Mouse (Mus musculus) myocyte (in vitro differentiated cells): ENCODE measurements around the gene Cry2. TPM values are rescaled to one million over a fixed set of nuclear protein-coding genes. Genes with fewer than 3 reads are reported as not detected.

Experiments
- H3K27me3 ChIP-seq: one replicate; pipeline ENCODE4 v1.6.1; 2011; ENCODE audit not compliant: control insufficient read depth, insufficient read depth, insufficient read length
- H3K36me3 ChIP-seq: one replicate; pipeline ENCODE4 v1.6.1; 2011; ENCODE audit not compliant: control insufficient read depth, insufficient read depth
- H3K4me2 ChIP-seq: one replicate; pipeline ENCODE4 v1.6.1; 2011; ENCODE audit warnings: low read depth, control low read depth
- H3K4me3 ChIP-seq: one replicate; pipeline ENCODE4 v1.5.1; 2011; ENCODE audit warnings: mild to moderate bottlenecking, control low read depth, moderate library complexity
- H3K79me2 ChIP-seq: one replicate; pipeline ENCODE4 v1.6.1; 2011; ENCODE audit not compliant: control insufficient read depth, insufficient read depth
- H3ac ChIP-seq: one replicate; pipeline ENCODE4 v1.6.1; 2011; ENCODE audit not compliant: control insufficient read depth, insufficient read length
- CEBPB ChIP-seq: IDR thresholded peaks from 2 replicates; pipeline ENCODE4 v1.6.1; 2011; ENCODE audit warnings: mild to moderate bottlenecking, moderate library complexity; ENCODE audit not compliant: poor library complexity, insufficient read depth, severe bottlenecking
- E2F4 ChIP-seq: IDR thresholded peaks from one replicate; pipeline ENCODE4 v1.6.1; 2011; ENCODE audit warnings: mild to moderate bottlenecking, control low read depth, moderate library complexity; ENCODE audit not compliant: insufficient read depth
- MAX ChIP-seq: IDR thresholded peaks from one replicate; pipeline ENCODE4 v1.6.1; 2011; ENCODE audit warnings: low read depth, mild to moderate bottlenecking, control low read depth
- MYOD1 ChIP-seq, 3 experiments: IDR thresholded peaks; one replicate each; pipeline ENCODE4 v1.6.1; 2011; ENCODE audit warnings: control low read depth in 2 of 3, low read depth in 2 of 3, mild to moderate bottlenecking in 2 of 3, moderate library complexity in 1 of 3; ENCODE audit not compliant: insufficient read length in 2 of 3, control insufficient read depth in 1 of 3
- MYOG ChIP-seq, 3 experiments: IDR thresholded peaks; one replicate each; pipeline ENCODE4 v1.6.1; 2011; ENCODE audit warnings: control low read depth in 2 of 3, low read depth in 2 of 3, mild to moderate bottlenecking in 2 of 3; ENCODE audit not compliant: insufficient read length in 2 of 3, control insufficient read depth in 1 of 3, insufficient read depth in 1 of 3
- POLR2A ChIP-seq: IDR thresholded peaks from one replicate; pipeline ENCODE4 v1.6.1; 2011; ENCODE audit warnings: low read depth, mild to moderate bottlenecking, control low read depth, moderate library complexity; ENCODE audit not compliant: insufficient read length
- POLR2AphosphoS2 ChIP-seq: IDR thresholded peaks from one replicate; pipeline ENCODE4 v1.6.1; 2011; ENCODE audit warnings: low read depth, control low read depth; ENCODE audit not compliant: insufficient read length
- REST ChIP-seq: IDR thresholded peaks from one replicate; pipeline ENCODE4 v1.6.1; 2011; ENCODE audit warnings: mild to moderate bottlenecking, control low read depth, moderate library complexity; ENCODE audit not compliant: insufficient read depth, insufficient read length
- SRF ChIP-seq: IDR thresholded peaks from one replicate; pipeline ENCODE4 v1.6.1; 2011; ENCODE audit warnings: low read depth; ENCODE audit not compliant: control insufficient read depth, insufficient read length
- TCF12 ChIP-seq: IDR thresholded peaks from one replicate; pipeline ENCODE4 v1.6.1; 2011; ENCODE audit warnings: mild to moderate bottlenecking, control low read depth; ENCODE audit not compliant: poor library complexity, insufficient read depth, severe bottlenecking
- TCF3 ChIP-seq: IDR thresholded peaks from one replicate; pipeline ENCODE4 v1.6.1; 2011; ENCODE audit warnings: low read depth, control low read depth; ENCODE audit not compliant: insufficient read length
- USF1 ChIP-seq: IDR thresholded peaks from one replicate; pipeline ENCODE4 v1.6.1; 2011; ENCODE audit warnings: low read depth, mild to moderate bottlenecking, control low read depth, moderate library complexity
- polyA plus RNA-seq: library from polyadenylated mRNA; unstranded; fragments of >200 nt; fragmentation: generic; extraction: Trizol; gene quantifications from one replicate; pipeline ENCODE4 v1.2.1, GENCODE M21; 2012; ENCODE audit warnings: missing spikeins

Gene Cry2
- polyA plus RNA-seq, 1 experiment, result 9.3 TPM

- Histone ChIP-seq H3K36me3 (peaks cover 10% of the 10 kb centered on the region), H3K27me3 (peaks cover 6% of the 10 kb centered on the region), H3K4me2 (peak overlapping the region; percentile 91), H3K79me2 (peaks cover 10% of the 10 kb centered on the region), H3K4me3 (peak overlapping the region; percentile 79), H3ac (peak overlapping the region; percentile 34)
- TF ChIP-seq POLR2A, result no peak
- TF ChIP-seq MYOG (IDR thresholded peaks at IDR 0.05; ENCODE audit: control insufficient read depth in 1 of 3, insufficient read depth in 1 of 3, insufficient read length in 2 of 3, low read depth in 2 of 3), result no peak
- TF ChIP-seq CEBPB, result no peak
- no peak for TF ChIP-seq MAX
- no peak for TF ChIP-seq SRF
- no peak for TF ChIP-seq REST
- no peak for TF ChIP-seq TCF3
Observed at GRCm38 (mm10) chr2:92375788-92376187, 58.1 kb downstream of the Cry2 start.

- Histone ChIP-seq H3K79me2 (peaks cover 10% of the 10 kb centered on the region), H3ac (peak overlapping the region; percentile 34), H3K4me2 (peak overlapping the region; percentile 91), H3K4me3 (peak overlapping the region; percentile 79), H3K27me3 (peaks cover 6% of the 10 kb centered on the region), H3K36me3 (peaks cover 10% of the 10 kb centered on the region)
- TF ChIP-seq E2F4, result no peak
- no peak for TF ChIP-seq TCF3
- TF ChIP-seq POLR2A, result peak; percentile 97
- peak in 1 of 3 experiments; percentile 10 for TF ChIP-seq MYOD1 (IDR thresholded peaks at IDR 0.05; ENCODE audit: control insufficient read depth in 1 of 3, insufficient read length in 2 of 3, low read depth in 2 of 3)
- no peak for TF ChIP-seq SRF
- TF ChIP-seq MAX, result no peak
- peak in 1 of 3 experiments; percentile 18 for TF ChIP-seq MYOG (IDR thresholded peaks at IDR 0.05; ENCODE audit: control insufficient read depth in 1 of 3, insufficient read depth in 1 of 3, insufficient read length in 2 of 3, low read depth in 2 of 3)
- no peak for TF ChIP-seq REST
- no peak for TF ChIP-seq TCF12
- no peak for TF ChIP-seq USF1
- peak; percentile 94 for TF ChIP-seq CEBPB
- peak; percentile 95 for TF ChIP-seq POLR2AphosphoS2
Observed at GRCm38 (mm10) chr2:92375099-92375623, 58.7 kb downstream of the Cry2 start.

GRCm38 (mm10) chr2:92374514-92374913 lies 59.3 kb downstream of the Cry2 start, which contains the start of the genes Pex16 and Large2:
Gene Pex16 (plus strand): TSS chr2:92374676.
Gene Large2 (minus strand): TSS chr2:92374869.
- peaks cover 10% of the 10 kb centered on the region for H3K79me2 ChIP-seq
- H3K36me3 ChIP-seq, result peaks cover 10% of the 10 kb centered on the region
- H3K27me3 ChIP-seq, result peaks cover 6% of the 10 kb centered on the region
- H3ac ChIP-seq, result peak within 1 kb of the TSS; percentile 34
- H3K4me2 ChIP-seq, result peak within 1 kb of the TSS; percentile 91
- peak within 1 kb of the TSS; percentile 79 for H3K4me3 ChIP-seq
- no peak for TF ChIP-seq REST
- TF ChIP-seq MYOG (IDR thresholded peaks at IDR 0.05; ENCODE audit: control insufficient read depth in 1 of 3, insufficient read depth in 1 of 3, insufficient read length in 2 of 3, low read depth in 2 of 3), result no peak
- no peak for TF ChIP-seq TCF12
- no peak for TF ChIP-seq SRF
- no peak for TF ChIP-seq POLR2AphosphoS2
- TF ChIP-seq MYOD1 (IDR thresholded peaks at IDR 0.05; ENCODE audit: control insufficient read depth in 1 of 3, insufficient read length in 2 of 3, low read depth in 2 of 3), result no peak
- no peak for TF ChIP-seq CEBPB

GRCm38 (mm10) chr2:92373437-92373813 lies 60.4 kb downstream of the Cry2 start:
- Histone ChIP-seq H3K4me3 (no peak overlapping the region), H3ac (no peak overlapping the region), H3K27me3 (peaks cover 6% of the 10 kb centered on the region), H3K79me2 (peaks cover 10% of the 10 kb centered on the region), H3K36me3 (peaks cover 3% of the 10 kb centered on the region), H3K4me2 (no peak overlapping the region)
- no peak for TF ChIP-seq SRF
- TF ChIP-seq CEBPB, result no peak
- TF ChIP-seq MYOG (IDR thresholded peaks at IDR 0.05; ENCODE audit: control insufficient read depth in 1 of 3, insufficient read depth in 1 of 3, insufficient read length in 2 of 3, low read depth in 2 of 3), result no peak
- no peak for TF ChIP-seq MAX
- TF ChIP-seq REST, result no peak
- no peak for TF ChIP-seq MYOD1 (IDR thresholded peaks at IDR 0.05; ENCODE audit: control insufficient read depth in 1 of 3, insufficient read length in 2 of 3, low read depth in 2 of 3)
- no peak for TF ChIP-seq TCF3
- no peak for TF ChIP-seq POLR2AphosphoS2
- TF ChIP-seq USF1, result no peak
- no peak for TF ChIP-seq POLR2A
- no peak for TF ChIP-seq E2F4
